Mouse (Mus musculus) forebrain, embryonic 14.5 days (tissue): Measurements from ENCODE around the gene Eif1. TPM values are rescaled to one million over a fixed set of nuclear protein-coding genes. Genes with fewer than 3 reads are reported as not detected.
A peak's percentile ranks its signal among the peaks of the same experiment; 100 is the strongest.
"Not testable (repeated sequence)": the region's sequence is repeated elsewhere in the genome, so short reads cannot be mapped to it uniquely, and the experiment has no call there.

ENCODE experiments used
- ATAC-seq: fragments of 200-750 bp; cut with Nextera tagmentation; 2 replicates; pipeline ENCODE4 v1.8.0; 2017; ENCODE audit warnings: mild to moderate bottlenecking, moderate library complexity
- DNase-seq: peaks from one replicate; pipeline ENCODE4 v3.0.0-alpha.2; 2015; ENCODE audit warnings: low spot score
- H3K27ac ChIP-seq: fragments of 300-500 bp; sonication (generic); 2 replicates; pipeline ENCODE4 v1.5.1; 2014; ENCODE audit warnings: low read depth, mild to moderate bottlenecking, control low read depth, low read length, moderate library complexity
- H3K27me3 ChIP-seq: fragments of 300-500 bp; sonication (generic); replicated peaks from 2 replicates; pipeline ENCODE4 v1.6.1; 2014; ENCODE audit warnings: low read length, control low read depth, mixed read lengths; ENCODE audit not compliant: control insufficient read depth, insufficient read depth
- H3K36me3 ChIP-seq: fragments of 300-500 bp; sonication (generic); 2 replicates; pipeline ENCODE4 v1.6.1; 2014; ENCODE audit warnings: low read length, control low read depth; ENCODE audit not compliant: control insufficient read depth, insufficient read depth
- H3K4me1 ChIP-seq: fragments of 300-500 bp; sonication (generic); 2 replicates; pipeline ENCODE4 v1.6.1; 2014; ENCODE audit warnings: antibody characterized with exemption, low read length, control low read depth; ENCODE audit not compliant: control insufficient read depth, insufficient read depth
- H3K4me2 ChIP-seq: fragments of 300-500 bp; sonication (generic); 2 replicates; pipeline ENCODE4 v1.6.1; 2014; ENCODE audit warnings: mild to moderate bottlenecking, control low read depth, low read length
- H3K4me3 ChIP-seq: fragments of 300-500 bp; sonication (generic); 2 replicates; pipeline ENCODE4 v1.5.1; 2014; ENCODE audit warnings: low read depth, low read length, control low read depth
- H3K9ac ChIP-seq: fragments of 300-500 bp; sonication (generic); 2 replicates; pipeline ENCODE4 v1.6.1; 2014; ENCODE audit warnings: mild to moderate bottlenecking, low read length, control low read depth, moderate library complexity
- H3K9me3 ChIP-seq: fragments of 300-500 bp; sonication (generic); replicated peaks from 2 replicates; pipeline ENCODE4 v1.6.1; 2016; ENCODE audit warnings: low read length, control low read depth, mixed read lengths; ENCODE audit not compliant: control insufficient read depth
- WGBS: fragments of 180-500 bp; shearing (Covaris S2); extraction: QIAGEN DNeasy Blood & Tissue Kit; methylation state at CpG from one replicate; pipeline ENCODE4 v1.1.7; 2014; 5-methylcytosine and 5-hydroxymethylcytosine counted together
- polyA plus RNA-seq: library from polyadenylated mRNA; unstranded; fragments of >200 nt; fragmentation: Nextera tagmentation; extraction: Ambion mirVana; gene quantifications from 2 replicates; pipeline ENCODE4 v1.2.1, GENCODE M21; 2014

Eif1 gene
- polyA plus RNA-seq, 1 experiment from 2014 or later: 1,493 TPM

DNA sequence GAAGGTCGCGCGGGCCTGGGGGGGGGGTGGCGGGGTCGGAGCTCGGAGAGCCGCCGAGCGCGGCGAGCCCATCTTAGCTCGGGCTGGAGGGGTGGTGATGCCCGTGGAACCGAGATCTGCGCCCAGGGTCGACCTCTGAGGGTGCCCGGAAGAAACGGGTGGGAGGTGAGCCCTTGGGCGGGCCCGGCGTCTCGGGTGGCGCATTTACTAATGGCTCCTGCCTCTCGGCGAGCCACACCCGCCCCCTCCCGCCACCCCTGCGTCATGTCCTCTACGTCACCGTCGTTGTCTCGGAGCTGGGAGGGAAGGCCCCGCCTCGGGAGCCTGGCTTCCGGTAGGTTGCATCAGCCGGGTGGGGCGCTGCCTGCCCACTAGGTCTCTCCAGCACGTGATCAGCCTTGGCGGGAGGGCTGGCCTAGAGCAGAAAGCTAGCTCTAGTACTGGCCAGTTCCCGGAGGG is 516 bp downstream of the Eif1 start:
- WGBS: 1% methylated on average over 37 of the region's 40 CpGs

DNA sequence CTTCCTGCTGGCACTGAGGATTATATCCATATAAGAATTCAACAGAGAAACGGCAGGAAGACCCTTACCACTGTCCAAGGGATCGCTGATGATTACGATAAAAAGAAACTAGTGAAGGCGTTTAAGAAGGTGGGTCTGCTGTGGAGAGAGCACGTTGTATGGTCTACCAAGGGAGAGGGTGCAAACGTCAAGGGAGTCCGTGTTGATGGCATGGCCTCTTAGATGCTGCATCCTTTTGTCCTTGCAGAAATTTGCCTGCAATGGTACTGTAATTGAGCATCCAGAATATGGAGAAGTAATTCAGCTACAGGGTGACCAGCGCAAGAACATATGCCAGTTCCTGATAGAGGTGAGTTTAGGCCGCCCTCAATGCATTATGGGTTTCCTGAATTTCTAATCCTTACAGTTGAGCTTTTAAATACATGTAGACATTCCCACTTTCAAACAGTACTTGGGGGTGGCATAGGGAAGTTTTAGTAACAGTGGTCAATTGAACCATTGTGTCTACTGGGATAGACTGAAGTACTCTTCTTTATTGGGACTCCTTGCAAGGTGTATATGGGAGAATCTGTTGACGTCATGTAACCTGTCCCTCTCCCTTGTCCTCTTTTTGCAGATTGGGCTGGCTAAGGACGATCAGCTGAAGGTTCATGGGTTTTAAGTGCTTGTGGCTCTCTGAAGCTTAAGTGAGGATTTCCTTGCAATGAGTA is 1.2 kb downstream of the Eif1 start:
- DNase-seq, ATAC-seq, H3K9me3 ChIP-seq, H3K27me3 ChIP-seq, H3K4me1 ChIP-seq: not testable (repeated sequence)
- H3K4me2 ChIP-seq: peak overlapping the region; percentile 78
- peak overlapping the region; percentile 95 for H3K9ac ChIP-seq
- 19% methylated on average over 11 of the region's 11 CpGs for WGBS
- H3K27ac ChIP-seq: peak overlapping the region; percentile 97
- peaks cover 23% of the 10 kb centered on the region for H3K36me3 ChIP-seq
- H3K4me3 ChIP-seq: peak overlapping the region; percentile 81

More for the DNA sequence above, 516 bp downstream of the Eif1 start:
- DNase-seq (peak; percentile 98), ATAC-seq (peak; percentile 85)
- H3K4me3 ChIP-seq: peak overlapping the region; percentile 81
- peaks cover 23% of the 10 kb centered on the region for H3K36me3 ChIP-seq
- H3K4me1 ChIP-seq: 0 out of 2 replicates have a peak, but pooled peaks cover 2% of the 10 kb centered on the region
- peak overlapping the region; percentile 97 for H3K27ac ChIP-seq
- H3K9me3 ChIP-seq: no peaks in the 10 kb centered on the region
- peak overlapping the region; percentile 95 for H3K9ac ChIP-seq
- peak overlapping the region; percentile 78 for H3K4me2 ChIP-seq
- no peaks in the 10 kb centered on the region for H3K27me3 ChIP-seq

DNA sequence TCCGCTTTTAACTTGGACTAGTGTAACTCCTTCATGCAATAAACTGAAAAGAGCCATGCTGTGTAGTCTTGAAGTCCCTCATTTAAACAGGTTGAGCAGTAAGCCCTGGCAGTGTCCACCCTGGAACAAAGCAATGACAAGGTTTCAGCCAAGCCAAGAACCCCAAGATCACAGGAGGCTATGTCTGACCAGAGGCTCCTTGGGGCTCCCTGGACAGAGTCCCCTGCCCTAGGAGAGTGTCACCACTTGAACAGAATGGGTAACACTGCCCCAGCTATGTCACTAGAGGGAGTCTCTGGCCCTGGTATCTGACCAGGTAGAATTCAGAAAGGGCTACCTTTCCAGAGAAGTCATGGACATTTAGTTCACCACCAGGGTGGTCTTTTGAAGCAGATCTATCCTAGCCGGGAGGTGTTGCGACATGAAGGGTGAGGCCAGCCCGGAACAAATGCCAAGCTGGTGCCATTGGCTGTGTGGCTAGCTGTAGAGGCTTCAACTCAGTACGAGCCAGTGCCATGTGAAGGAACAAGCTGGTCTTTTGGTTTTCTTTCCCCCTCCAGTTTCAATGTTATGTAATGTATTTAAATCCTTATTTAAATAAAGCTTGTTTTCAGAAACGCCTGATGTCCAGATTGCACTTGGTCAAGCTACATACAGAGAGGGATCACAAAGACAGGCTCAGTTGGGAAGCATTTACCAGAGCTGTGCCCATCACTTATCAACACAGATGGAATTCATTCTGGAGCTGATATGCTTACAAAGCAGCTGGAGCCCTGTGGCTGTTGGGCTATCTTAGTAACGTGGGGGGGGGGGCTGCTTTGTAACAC is 2.0 kb downstream of the Eif1 start:
- 78% methylated on average over 7 of the region's 7 CpGs for WGBS
- not testable (repeated sequence) for H3K9me3 ChIP-seq, H3K27ac ChIP-seq, H3K4me2 ChIP-seq, H3K4me1 ChIP-seq, H3K27me3 ChIP-seq, DNase-seq, H3K4me3 ChIP-seq, ATAC-seq, H3K9ac ChIP-seq
- peaks cover 23% of the 10 kb centered on the region for H3K36me3 ChIP-seq

DNA sequence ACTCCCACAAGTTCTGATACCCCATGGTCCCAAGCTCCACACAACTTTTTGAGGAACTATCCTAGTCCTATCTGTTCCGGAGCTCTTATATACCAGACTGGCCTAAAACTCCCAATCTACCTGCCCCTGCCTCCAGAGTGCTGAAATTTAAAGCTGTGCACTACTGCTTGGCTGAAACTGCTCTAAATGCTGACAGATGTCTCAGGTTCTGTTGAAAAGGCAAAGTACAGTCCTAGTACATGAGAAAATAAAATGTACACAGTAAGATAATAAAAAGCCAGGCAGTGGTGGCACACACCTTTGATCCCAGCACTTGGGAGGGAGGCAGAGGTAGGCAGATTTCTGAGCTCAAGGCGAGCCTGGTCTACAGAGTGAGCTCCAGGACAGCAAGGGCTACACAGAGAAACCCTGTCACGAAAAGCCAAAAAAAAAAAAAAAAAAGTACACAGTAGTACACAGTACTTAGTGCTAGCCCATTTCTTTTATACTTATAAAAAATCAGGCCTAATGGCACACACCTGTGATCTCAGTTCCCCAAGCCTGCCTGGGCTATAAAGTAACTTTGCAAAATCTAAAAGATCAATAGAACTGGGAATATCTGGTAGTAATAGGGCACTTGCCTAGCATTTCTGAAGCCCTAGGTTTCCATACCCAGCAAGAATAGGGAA is 3.0 kb downstream of the Eif1 start:
- Histone ChIP-seq H3K4me2 (no peak overlapping the region), H3K9me3 (no peaks in the 10 kb centered on the region), H3K27ac (no peak overlapping the region), H3K4me3 (no peak overlapping the region), H3K9ac (no peak overlapping the region), H3K27me3 (no peaks in the 10 kb centered on the region), H3K4me1 (0 out of 2 replicates have a peak, but pooled peaks cover 2% of the 10 kb centered on the region), H3K36me3 (peaks cover 23% of the 10 kb centered on the region)
- no peak for ATAC-seq
- 61% methylated on average over 3 of the region's 3 CpGs for WGBS
- no peak for DNase-seq

DNA sequence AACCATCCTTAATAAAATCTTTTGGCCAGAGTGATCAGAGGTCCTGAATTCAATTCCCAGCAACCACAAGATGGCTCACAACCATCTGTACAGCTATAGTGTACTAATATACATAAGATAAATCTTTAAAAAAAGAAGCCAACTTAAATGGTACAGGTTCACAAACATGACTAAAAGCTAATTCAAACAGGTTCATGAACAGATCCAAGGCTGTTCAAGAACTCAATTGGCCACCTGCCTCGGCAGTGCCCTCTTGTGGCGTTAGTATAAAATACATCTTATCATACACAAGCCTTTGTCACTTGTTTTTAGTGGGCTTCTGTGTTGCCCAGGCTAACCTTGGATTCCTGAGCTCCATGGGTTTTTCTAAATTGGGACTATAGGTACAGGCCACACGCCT is 3.9 kb downstream of the Eif1 start:
- peaks cover 23% of the 10 kb centered on the region for H3K36me3 ChIP-seq
- H3K4me2 ChIP-seq: no peak overlapping the region
- H3K27ac ChIP-seq: no peak overlapping the region
- H3K4me3 ChIP-seq: no peak overlapping the region
- ATAC-seq: no peak
- no peaks in the 10 kb centered on the region for H3K9me3 ChIP-seq
- WGBS: 16% methylated on average over 3 of the region's 3 CpGs
- H3K9ac ChIP-seq: no peak overlapping the region
- H3K27me3 ChIP-seq: no peaks in the 10 kb centered on the region
- H3K4me1 ChIP-seq: 0 out of 2 replicates have a peak, but pooled peaks cover 2% of the 10 kb centered on the region
- DNase-seq: peak; percentile 80

DNA sequence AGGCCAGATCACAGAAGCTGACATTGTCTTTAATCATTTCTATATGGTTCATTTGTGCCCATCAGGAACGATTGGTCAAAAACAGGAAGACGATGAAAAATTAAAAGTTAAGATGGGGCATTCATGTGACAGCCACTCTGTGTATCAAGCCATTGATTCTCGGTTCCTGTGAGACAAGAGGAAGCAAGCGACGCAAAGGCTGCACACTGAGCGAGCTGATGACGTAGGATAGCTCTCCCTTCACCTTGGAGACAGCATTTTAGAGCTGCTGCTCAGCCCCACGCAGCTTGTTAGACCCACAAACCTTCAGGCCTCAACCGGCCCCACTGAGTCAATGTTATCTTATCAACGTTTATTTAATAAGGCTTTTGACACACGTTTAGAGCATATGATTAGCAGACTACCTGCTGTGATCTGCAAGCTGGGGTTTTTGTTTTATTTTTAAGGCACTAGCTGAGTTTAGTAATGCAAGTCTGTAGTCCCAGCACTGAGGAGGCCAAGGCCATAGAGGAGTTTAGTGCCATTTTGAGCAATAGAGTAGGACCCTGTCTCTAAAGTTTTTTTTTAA is 5.5 kb downstream of the Eif1 start:
- H3K9ac ChIP-seq: no peak overlapping the region
- H3K4me2 ChIP-seq: no peak overlapping the region
- no peaks in the 10 kb centered on the region for H3K27me3 ChIP-seq
- 74% methylated on average over 11 of the region's 11 CpGs for WGBS
- H3K9me3 ChIP-seq: no peaks in the 10 kb centered on the region
- ATAC-seq (no peak), DNase-seq (no peak)
- H3K4me3 ChIP-seq: no peak overlapping the region
- peaks cover 23% of the 10 kb centered on the region for H3K36me3 ChIP-seq
- H3K27ac ChIP-seq: no peak overlapping the region
- H3K4me1 ChIP-seq: peaks cover 4% of the 10 kb centered on the region

DNA sequence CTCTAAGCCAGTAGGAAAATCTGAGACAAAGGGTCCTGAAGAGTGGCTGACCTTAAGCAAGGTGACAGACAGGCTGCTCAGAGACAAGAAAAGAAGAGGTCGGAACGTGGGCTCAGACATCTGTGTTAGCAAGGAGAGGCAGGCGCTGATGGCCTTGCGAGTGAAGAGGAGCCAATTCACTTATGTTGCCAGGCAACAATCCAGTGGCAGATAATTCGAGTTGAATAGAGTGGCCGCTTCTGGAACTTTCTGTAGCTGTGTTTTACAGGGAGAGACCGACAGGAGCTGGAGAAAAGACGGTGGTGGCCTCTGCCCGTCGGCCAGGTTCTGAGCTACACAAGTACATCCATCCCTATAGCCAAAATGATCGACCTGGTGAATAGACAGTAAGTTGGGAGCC is 7.6 kb downstream of the Eif1 start:
- peaks cover 12% of the 10 kb centered on the region for H3K4me1 ChIP-seq
- H3K4me2 ChIP-seq: no peak overlapping the region
- H3K27me3 ChIP-seq: no peaks in the 10 kb centered on the region
- DNase-seq (peak; percentile 58), ATAC-seq (no peak)
- H3K4me3 ChIP-seq: no peak overlapping the region
- H3K27ac ChIP-seq: peak overlapping the region; percentile 46; the same call in 1 of the 2 replicates
- H3K9me3 ChIP-seq: no peaks in the 10 kb centered on the region
- H3K36me3 ChIP-seq: peaks cover 8% of the 10 kb centered on the region
- WGBS: 74% methylated on average over 11 of the region's 11 CpGs
- no peak overlapping the region for H3K9ac ChIP-seq

DNA sequence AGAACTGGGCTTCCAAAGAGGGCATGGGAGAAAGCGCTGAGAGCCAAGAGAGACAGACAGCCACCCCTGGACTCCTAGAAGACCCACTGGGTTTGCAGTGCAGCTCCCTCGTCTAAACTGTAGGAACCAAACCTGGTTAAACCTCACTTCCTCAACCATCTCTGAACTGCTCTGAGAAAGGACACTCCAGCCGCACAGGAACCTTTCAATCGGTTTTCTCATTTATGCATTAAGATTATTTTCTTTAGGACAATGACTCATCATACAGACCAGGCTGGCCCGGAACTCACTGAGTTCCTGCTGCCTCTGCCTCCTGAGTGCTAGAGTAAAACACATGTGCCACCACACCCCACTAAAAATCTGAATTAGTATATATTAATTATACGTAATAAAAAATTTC is 8.1 kb downstream of the Eif1 start:
- Histone ChIP-seq H3K4me1 (peaks cover 15% of the 10 kb centered on the region), H3K4me3 (no peak overlapping the region), H3K9ac (no peak overlapping the region), H3K36me3 (peaks cover 3% of the 10 kb centered on the region), H3K4me2 (no peak overlapping the region), H3K9me3 (no peaks in the 10 kb centered on the region), H3K27me3 (no peaks in the 10 kb centered on the region), H3K27ac (peak overlapping the region; percentile 46; the same call in 1 of the 2 replicates)
- ATAC-seq: no peak
- no peak for DNase-seq
- WGBS: 95% methylated on average over 6 of the region's 6 CpGs
